Mouse (Mus musculus) c-Kit-positive CD71-negative TER-119-negative erythroid progenitor cells, embryonic 14.5 days (primary cell): ENCODE data around the gene Bud31.
"Not testable (repeated sequence)": the region's sequence is repeated elsewhere in the genome, so short reads cannot be mapped to it uniquely, and the experiment has no call there.

Experiments used
- DNase-seq: peaks from one replicate; pipeline ENCODE4 v3.0.0-alpha.2; 2013; ENCODE audit warnings: low read depth

Gene Bud31

DNA sequence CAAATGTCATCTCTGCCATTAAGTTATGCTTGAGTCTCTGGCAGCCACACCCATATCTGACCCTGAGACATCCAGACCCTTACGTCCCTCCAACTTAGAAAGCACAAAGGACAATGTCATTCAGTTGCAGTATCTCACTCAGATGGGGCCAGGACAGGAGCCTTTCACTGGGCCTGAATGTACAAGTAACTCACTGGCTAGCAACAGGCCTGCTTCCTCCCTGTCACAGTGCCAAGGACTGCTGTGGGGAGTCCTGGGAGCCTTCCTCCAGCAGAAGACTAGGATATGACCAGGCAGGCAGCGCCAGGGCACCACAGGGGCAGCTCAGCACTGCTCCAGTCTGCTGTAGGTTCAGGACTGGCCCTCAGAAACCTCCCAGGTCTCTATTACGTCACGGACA lies 11.0 kb upstream of the Bud31 start:
- DNase-seq = no peak

DNA sequence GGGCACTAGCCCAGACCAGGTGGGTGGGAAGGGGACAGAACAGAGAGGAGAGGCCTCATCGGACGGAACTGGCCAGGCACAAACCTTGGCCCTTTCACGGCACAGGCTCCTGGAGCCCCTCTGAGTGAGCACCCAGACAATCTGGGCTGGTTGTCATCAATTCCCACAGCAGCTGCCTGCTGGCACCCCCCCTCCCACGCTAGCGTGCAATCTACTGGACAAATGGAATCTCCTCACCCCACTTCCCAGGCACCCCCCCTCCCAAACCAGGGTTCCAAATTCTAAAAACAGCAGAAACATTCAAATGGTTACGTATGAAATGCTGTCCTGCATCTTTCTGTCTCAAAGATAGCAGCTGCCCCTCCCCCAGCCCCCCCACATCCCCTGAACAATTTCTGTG lies 10.4 kb upstream of the Bud31 start:
- DNase-seq = not testable (repeated sequence)

DNA sequence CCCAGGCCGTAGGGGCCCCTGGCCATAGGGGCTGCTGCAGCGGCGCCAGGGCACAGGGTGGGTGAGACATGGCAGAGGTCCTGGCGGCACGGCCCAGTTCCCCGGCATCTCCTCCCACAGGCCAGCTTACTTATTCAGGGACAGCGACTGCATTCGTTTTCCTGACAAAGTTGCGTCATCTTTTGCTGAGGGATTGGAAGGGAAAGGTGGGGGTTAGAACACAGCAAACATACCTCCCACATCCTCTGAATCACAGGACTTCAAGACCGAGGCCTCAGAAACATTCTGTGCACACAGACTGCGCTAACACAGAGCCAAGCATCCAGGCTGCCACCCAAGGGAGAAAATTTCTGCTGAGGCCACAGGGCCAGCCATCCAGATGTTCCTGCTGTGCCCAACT lies 10.0 kb upstream of the Bud31 start:
- DNase-seq = no peak

GRCm38 (mm10) chr5:145130995-145131394 lies 9.2 kb upstream of the Bud31 start:
- DNase-seq = no peak

DNA sequence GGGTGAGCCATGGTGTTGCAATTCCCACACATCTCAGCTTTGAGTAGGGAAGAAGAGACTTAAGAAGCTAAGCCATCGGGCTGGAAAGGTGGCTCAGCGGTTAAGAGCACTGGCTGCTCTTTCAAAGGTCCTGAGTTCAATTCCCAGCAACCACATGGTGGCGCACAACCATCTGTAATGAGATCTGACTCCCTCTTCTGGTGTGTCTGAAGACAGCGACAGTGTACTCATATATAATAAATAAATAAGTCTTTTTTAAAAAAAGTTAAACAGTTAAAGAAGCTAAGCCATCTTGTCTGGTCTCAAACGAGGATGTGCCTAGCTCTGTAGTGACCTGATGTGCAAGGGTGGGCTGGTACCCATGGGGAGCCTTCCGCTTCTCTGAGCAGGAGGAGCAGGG lies 6.9 kb upstream of the Bud31 start:
- DNase-seq = not testable (repeated sequence)

DNA sequence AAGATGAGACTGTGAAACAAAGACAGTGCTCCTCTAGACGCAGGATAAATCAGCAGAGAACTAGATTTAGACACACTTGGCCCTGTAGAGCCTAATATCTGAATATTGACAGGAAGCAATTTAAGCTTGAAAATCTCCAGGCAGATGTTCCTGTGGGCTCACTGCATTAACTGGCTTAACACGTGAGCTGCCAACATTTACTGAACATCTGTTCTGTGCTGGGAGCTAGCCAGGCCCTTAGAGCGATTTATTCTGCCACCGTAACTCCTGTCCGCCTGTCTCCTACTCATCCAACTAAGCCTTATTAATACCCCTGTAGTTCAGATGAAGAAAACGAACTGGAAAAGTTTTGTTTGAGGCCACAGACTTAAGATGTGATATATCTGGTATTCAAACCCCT lies 1.3 kb upstream of the Bud31 start:
- no peak for DNase-seq

- DNase-seq = no peak
Observed at GRCm38 (mm10) chr5:145140611-145141010, 449 bp downstream of the Bud31 start.

- DNase-seq = no peak
Observed at GRCm38 (mm10) chr5:145147748-145148147, 7.6 kb downstream of the Bud31 start.

DNA sequence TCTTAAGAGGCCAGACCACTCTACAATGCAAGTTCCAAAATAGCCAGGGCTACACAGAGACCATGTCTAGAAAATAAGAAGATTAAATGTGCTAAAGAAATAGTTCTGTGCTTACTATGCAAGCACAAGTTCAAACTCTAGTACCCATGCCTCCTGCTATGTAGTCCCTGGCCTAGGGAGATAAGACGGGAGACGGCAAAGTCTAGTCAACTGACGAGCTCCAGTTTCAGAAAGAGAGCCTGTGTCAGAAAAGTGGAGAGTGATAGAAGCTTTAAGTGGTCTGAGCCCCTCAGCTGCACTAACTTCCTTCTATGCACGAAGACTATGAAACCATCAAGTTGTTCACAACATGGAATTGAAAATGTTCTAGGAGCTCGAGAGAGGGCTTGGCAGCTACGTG lies 9.1 kb downstream of the Bud31 start:
- no peak for DNase-seq

- DNase-seq = no peak
Observed at GRCm38 (mm10) chr5:145152690-145153089, 12.5 kb downstream of the Bud31 start.

- no peak for DNase-seq
Observed at GRCm38 (mm10) chr5:145161361-145161760, 21.2 kb downstream of the Bud31 start.

GRCm38 (mm10) chr5:145164710-145165109 lies 24.5 kb downstream of the Bud31 start:
- no peak for DNase-seq

DNA sequence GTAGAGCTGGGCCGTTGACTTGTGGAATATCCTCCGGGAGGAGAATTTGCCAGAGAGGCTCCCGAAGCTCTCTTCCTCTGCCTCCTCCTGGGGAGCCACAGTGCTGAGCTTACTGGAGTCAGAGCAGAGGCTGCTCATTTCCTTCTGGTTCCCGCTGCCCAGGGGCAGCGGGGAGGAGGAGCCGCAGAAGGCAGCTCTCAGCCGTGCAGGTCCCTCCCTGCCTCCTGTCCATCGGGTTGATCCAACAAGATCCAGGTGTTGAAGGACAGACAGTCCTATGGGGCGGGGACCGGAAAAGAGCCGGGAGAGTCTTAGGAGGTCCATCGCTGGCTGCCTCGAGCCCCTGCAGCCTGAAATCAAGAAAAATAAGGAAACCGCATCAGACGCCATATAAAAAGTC lies 25.0 kb downstream of the Bud31 start:
- DNase-seq = no peak

DNA sequence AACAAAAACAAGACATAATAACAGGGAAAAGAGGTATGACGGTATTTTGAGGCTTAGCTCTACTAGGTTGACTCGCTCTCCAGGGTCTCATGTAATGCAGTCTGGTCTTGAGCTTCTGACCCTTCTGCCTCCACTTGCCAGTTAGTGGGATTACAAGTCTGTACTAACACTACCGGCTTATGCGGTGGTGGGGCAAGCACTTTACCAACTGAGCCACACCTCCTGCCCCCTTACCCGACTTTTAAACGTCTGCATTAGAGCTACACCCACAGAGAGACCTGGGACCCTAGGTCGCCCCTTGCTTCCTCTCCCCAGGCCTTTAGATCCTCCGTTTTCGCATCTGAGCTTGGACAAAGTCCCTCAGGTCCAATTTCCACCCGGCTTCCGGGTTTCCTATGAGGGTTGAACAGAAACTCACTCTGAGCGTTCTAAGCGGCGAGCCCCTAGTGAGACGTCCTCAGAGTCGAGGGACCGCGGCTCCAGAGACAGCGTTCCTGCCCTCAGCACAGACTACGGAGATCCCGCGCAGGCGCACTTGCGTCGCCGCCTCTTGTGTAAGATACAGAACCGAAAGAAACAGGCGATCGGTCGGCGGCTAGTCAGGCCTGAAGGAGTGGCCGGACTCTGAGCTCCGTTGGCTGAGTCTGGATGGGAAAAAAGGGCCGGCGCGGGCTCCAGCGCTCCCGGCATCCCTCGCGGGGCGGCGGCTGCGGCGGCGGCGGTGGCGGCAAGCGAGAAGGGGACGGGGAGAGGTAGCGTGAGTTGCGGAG lies 26.6 kb downstream of the Bud31 start, which contains the start of the genes Ptcd1 and Cpsf4:
Gene Ptcd1 (minus strand): TSS at position 573 of the 770 bp plus-strand sequence.
Gene Cpsf4 (plus strand): TSS at position 678 of the 770 bp plus-strand sequence.
- peak; percentile 99 for DNase-seq

DNA sequence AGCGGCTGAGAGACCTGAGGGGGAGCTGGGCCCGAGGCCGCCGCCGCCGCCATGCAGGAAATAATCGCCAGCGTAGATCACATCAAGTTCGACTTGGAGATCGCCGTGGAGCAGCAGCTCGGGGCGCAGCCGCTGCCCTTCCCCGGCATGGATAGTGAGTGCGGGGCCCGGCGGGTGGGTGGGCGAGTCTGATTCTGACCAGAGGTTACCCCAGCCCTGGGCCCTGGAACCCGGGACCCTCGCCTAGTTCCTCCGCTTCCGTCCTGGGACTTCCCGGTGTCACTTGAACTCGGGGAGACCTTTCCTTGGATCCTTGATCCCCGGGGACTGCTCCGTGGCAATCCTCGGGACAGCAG lies 27.1 kb downstream of the Bud31 start:
- no peak for DNase-seq

DNA sequence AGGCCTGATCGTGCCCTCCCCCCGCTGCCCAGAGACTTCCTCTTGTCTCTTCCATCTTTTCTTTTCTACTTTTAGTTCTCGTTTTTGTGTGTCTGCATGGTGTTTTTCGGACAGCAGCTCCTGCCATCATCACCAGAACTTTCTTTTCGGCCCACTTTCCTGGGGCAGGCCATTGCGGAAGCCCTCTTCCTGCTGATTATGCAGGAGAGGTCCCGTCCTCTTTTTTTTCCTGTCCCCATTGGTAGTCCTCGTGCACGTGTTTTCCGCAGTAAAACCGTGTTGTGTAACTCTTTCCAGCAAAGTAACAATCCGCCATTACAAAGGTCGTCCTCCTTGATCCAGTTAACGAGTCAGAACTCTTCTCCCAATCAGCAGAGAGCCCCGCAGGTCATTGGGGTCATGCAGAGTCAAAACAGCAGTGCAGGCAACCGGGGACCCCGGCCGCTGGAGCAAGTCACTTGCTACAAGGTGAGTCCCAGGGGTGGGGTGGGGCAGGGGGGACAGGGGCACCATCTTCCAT lies 38.4 kb downstream of the Bud31 start:
- DNase-seq = no peak

DNA sequence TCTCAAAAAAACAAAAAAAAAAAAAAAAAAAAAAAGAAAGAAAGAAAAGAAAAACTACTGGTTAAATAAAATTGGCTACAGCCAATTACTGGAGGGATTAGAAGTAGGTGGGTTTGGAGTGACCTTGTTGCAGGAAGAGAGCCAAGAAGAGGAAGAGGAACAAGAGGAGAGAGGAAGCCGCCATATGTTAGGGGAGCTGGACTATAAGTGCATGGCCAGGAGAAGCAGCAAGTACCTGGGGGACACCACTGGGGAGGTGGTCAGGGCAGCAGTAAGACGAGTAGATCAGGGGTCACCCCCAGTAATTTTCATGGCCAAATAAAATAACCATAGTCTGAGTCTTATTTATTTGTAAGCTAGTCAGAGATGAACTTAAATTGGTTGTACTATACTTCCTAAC lies 45.1 kb downstream of the Bud31 start:
- DNase-seq = no peak

GRCm38 (mm10) chr5:145189416-145189815 lies 49.3 kb downstream of the Bud31 start:
- no peak for DNase-seq

DNA sequence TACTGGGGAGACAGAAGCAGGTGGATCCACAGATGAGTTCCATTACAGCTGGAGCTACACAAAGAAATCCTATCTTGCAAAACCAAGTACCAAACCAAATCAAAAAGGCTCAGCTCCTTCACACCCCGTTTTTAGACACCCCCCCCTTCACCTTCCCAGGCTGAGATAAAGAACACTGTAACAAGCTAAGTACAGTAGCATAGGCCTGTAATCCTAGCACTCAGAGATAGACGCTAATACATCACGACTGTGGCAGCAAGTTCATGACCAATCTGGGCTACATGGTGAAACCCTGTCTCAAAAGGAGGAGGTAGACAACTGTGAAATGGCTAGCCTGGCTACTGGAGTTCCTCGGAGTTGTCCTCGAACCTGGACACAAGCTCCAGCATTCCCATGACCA lies 50.2 kb downstream of the Bud31 start:
- DNase-seq = no peak

DNA sequence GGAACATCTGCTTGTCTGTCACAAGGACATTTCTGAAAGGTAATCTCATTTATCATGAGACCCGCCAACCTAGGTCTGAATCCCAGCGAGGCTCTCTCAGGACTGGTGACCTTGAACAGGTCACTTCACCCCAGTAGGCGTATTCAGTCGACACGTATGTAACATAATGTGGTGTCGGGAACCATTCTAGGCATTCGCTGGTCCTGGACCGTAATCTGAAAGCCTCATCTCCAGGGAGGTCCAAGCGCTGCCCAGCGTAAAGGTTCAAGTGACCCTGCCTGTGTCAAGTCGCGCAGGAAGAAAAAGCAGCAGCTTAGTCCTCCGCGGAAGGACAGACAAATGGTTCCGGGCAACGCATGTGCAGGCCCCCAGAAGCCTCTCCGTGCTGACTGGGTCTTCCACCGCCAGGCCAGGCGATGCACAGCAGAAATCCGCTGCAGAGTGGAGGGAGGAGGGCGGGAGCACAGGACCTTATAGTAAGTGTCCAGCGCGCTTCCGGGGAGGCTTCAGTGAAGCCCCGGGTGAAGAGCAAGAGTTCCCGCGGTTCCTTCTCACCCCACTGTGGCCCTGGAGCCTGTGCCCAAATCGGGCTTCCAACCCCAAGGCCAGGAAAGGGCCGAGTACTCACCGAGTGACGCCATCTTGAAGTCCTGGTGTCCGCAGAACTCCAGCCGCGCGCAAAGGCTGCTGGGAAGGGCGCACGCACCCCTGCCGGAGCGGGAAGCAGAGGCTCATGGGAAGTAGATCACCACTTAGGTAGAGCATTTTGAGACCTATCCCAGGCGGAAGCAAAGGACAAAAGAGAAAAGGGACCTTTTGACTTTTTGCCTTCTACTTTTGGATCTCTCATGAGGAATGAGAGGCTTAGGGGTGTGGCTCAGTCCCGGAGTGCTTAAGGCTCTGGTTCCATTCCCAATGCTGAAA lies 51.0 kb downstream of the Bud31 start:
- DNase-seq = peak; percentile 77

- no peak for DNase-seq
Observed at GRCm38 (mm10) chr5:145191962-145192361, 51.8 kb downstream of the Bud31 start, which contains the start of gene Atp5j2. Atp5j2 (minus strand) TSS chr5:145192062.
